Mouse (Mus musculus) thymus, adult 2 months (tissue): Measurements from ENCODE around the gene Pop5.

Experiments
- CTCF ChIP-seq: fragments of 200-500 bp; IDR thresholded peaks from 2 replicates; pipeline ENCODE4 v1.5.1; 2012; ENCODE audit warnings: mild to moderate bottlenecking, control low read depth, low read length, moderate library complexity, borderline replicate concordance; ENCODE audit not compliant: control insufficient read depth, poor library complexity, insufficient read depth; ENCODE audit errors: extremely low read depth
- POLR2A ChIP-seq: fragments of 200-500 bp; IDR thresholded peaks from 2 replicates; pipeline ENCODE4 v1.6.1; 2012; ENCODE audit warnings: mild to moderate bottlenecking, low read length, control low read depth, moderate library complexity; ENCODE audit not compliant: control insufficient read depth, poor library complexity, insufficient read depth; ENCODE audit errors: extremely low read depth

- TF ChIP-seq POLR2A, result no peak
- no peak for TF ChIP-seq CTCF
Measured at GRCm38 (mm10) chr5:115217998-115218397, 17.6 kb upstream of the Pop5 start.
